Mouse (Mus musculus) olfactory bulb, adult 2 months (tissue): ENCODE data around the gene Tatdn3.

ENCODE experiments used
- CTCF ChIP-seq: fragments of 200-500 bp; IDR thresholded peaks from 2 replicates; pipeline ENCODE4 v1.5.1; 2012; ENCODE audit warnings: low read depth, mild to moderate bottlenecking, low read length, moderate library complexity; ENCODE audit not compliant: insufficient read depth
- POLR2A ChIP-seq: fragments of 200-500 bp; IDR thresholded peaks from 2 replicates; pipeline ENCODE4 v1.6.1; 2012; ENCODE audit warnings: mild to moderate bottlenecking, low read depth, low read length, moderate library complexity; ENCODE audit not compliant: insufficient read depth

DNA sequence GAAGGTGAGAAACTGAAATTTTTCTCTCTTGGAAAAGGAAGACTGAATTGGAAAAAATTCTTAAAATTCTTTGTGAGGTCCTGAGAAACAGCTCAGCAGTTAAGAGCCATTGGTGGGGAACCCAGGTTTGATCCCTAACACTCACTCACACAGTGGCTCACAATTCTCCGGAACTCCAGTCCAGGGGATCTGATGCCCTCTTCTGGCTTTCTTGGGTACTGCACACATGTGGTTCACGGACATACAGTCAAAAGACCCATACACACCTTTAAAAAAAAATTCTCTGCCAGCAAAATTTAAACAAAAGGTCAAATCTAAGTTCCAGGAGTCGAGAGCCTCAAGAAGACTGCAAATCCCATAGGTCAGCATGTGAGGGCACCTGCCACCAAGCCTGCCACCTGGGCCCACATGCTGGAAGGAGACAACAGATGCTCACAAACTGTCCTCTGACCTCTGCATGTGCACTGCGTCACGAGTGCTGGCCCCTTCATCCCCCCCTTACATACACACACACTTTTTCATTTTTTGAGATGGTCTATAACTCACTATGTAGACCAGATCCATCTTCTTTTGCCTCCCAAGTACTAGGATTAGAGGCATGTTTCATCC lies 22.3 kb upstream of the Tatdn3 start:
- TF ChIP-seq CTCF (no peak), POLR2A (no peak)
